Mouse (Mus musculus) embryonic facial prominence, embryonic 13.5 days (tissue): ENCODE measurements around the gene Bcl11b. TPM values are rescaled to one million over a fixed set of nuclear protein-coding genes. Genes with fewer than 3 reads are reported as not detected.

ENCODE experiments used
- ATAC-seq: fragments of 200-750 bp; cut with Nextera tagmentation; 2 replicates; pipeline ENCODE4 v1.8.0; 2017; ENCODE audit warnings: low read depth; ENCODE audit not compliant: insufficient number of reproducible peaks, insufficient read depth, low FRiP score, low TSS enrichment
- H3K27ac ChIP-seq: fragments of 300-500 bp; sonication (generic); 2 replicates; pipeline ENCODE4 v1.5.1; 2015; ENCODE audit warnings: moderate library complexity, mild to moderate bottlenecking, inconsistent platforms
- H3K27me3 ChIP-seq: fragments of 300-500 bp; sonication (generic); 2 replicates; pipeline ENCODE4 v1.6.1; 2015; ENCODE audit warnings: mild to moderate bottlenecking, inconsistent platforms
- H3K36me3 ChIP-seq: fragments of 300-500 bp; sonication (generic); 2 replicates; pipeline ENCODE4 v1.6.1; 2015; ENCODE audit warnings: mild to moderate bottlenecking, inconsistent platforms
- H3K4me1 ChIP-seq: fragments of 300-500 bp; sonication (generic); 2 replicates; pipeline ENCODE4 v1.6.1; 2015; ENCODE audit warnings: inconsistent platforms
- H3K4me2 ChIP-seq: fragments of 300-500 bp; sonication (generic); 2 replicates; pipeline ENCODE4 v1.6.1; 2015; ENCODE audit warnings: moderate library complexity, mild to moderate bottlenecking, inconsistent platforms
- H3K4me3 ChIP-seq: fragments of 300-500 bp; sonication (generic); 2 replicates; pipeline ENCODE4 v1.5.1; 2015; ENCODE audit warnings: mild to moderate bottlenecking, inconsistent platforms
- H3K9ac ChIP-seq: fragments of 300-500 bp; sonication (generic); 2 replicates; pipeline ENCODE4 v1.6.1; 2015; ENCODE audit warnings: mild to moderate bottlenecking, inconsistent platforms
- H3K9me3 ChIP-seq: fragments of 300-500 bp; sonication (generic); 2 replicates; pipeline ENCODE4 v1.6.1; 2016; ENCODE audit warnings: inconsistent platforms
- WGBS: fragments of 180-500 bp; shearing (Covaris S2); methylation state at CpG from one replicate; pipeline ENCODE4 v1.1.7; 2015; ENCODE audit warnings: mixed read lengths; 5-methylcytosine and 5-hydroxymethylcytosine counted together
- polyA plus RNA-seq: library from polyadenylated mRNA; unstranded; fragments of >200 nt; fragmentation: Nextera tagmentation; extraction: Ambion mirVana; gene quantifications from 2 replicates; pipeline ENCODE4 v1.2.1, GENCODE M21; 2015

Bcl11b gene
- polyA plus RNA-seq, 1 experiment from 2014 or later = 40.6 TPM

- Histone ChIP-seq H3K9ac (peak overlapping the region; percentile 100), H3K4me1 (peaks cover 33% of the 10 kb centered on the region), H3K4me2 (peak overlapping the region; percentile 93), H3K4me3 (peak overlapping the region; percentile 97), H3K27me3 (no peaks in the 10 kb centered on the region), H3K27ac (peak overlapping the region; percentile 64; the same call in 1 of the 2 replicates), H3K36me3 (no peaks in the 10 kb centered on the region), H3K9me3 (no peaks in the 10 kb centered on the region)
- ATAC-seq = 0 out of 2 replicates have a peak, but pooled peaks have one; percentile 57
- WGBS = under 1% methylated on average over 55 of the region's 56 CpGs
Measured at GRCm38 (mm10) chr12:108005816-108006626, 2.6 kb upstream of the Bcl11b start.

DNA sequence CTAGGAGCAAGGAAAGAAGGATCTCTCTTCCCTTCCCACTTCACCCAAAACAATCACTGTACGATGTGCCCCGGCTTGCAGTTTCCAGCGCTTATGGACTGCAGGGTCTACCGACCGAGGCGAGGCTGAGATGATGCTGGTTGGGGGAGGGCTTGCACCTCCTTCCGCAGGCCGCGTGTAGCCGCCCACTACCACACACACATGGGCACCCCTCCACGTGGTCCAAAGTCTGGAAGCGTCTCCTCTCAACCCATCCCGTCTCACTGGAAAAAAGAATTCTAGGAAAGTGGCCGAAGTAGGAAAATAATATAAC lies 2.0 kb upstream of the Bcl11b start:
- Histone ChIP-seq H3K9me3 (no peaks in the 10 kb centered on the region), H3K9ac (peak overlapping the region; percentile 100), H3K4me1 (peaks cover 39% of the 10 kb centered on the region), H3K4me2 (peak overlapping the region; percentile 93), H3K27me3 (no peaks in the 10 kb centered on the region), H3K4me3 (peak overlapping the region; percentile 97), H3K36me3 (no peaks in the 10 kb centered on the region), H3K27ac (peak overlapping the region; percentile 100)
- 3% methylated on average over 14 of the region's 14 CpGs for WGBS
- ATAC-seq = no peak

DNA sequence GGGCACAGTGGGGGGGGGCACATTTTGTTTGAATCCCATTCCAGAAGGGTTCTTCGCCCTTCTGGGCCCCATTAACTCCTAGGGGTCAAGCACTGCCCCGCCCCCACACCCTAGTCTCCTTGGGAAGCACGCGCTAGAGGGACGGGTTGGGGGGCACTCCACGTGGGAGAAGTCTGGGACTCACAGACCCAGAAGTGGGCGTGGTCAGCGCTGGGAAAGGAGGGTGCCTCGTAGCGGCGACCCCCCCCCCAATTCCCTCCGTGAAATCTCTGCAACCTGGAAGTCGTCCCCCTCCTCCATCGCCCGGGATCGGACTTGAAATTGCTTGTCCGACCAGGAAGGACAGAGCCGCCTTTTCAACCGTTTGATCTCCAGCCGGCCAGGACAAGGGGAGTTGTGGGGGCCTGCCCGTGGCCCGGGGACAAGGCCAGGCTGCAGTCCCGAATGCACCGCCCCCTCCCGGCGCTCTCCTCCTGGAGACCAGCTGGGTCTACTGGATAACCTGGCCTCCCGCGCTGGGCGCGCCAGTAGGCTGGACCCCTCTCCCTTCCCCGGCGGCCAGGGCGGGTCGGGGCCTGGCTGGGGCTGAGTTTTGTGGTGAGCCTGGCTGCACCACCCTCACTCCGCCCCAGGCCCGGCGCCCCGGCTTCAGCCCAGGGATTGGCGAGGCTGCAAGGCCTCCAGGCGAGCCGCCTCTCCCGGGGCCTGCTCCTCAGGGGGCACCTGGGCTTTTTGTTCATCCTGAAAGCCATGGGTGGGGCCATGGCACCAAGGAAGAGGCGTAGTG lies 1.5 kb upstream of the Bcl11b start:
- Histone ChIP-seq H3K36me3 (no peaks in the 10 kb centered on the region), H3K4me3 (peak overlapping the region; percentile 97), H3K4me1 (peaks cover 45% of the 10 kb centered on the region), H3K4me2 (peak overlapping the region; percentile 93), H3K27ac (peak overlapping the region; percentile 100), H3K9ac (peak overlapping the region; percentile 100), H3K9me3 (no peaks in the 10 kb centered on the region), H3K27me3 (no peaks in the 10 kb centered on the region)
- WGBS = under 1% methylated on average over 43 of the region's 43 CpGs
- ATAC-seq = no peak

DNA sequence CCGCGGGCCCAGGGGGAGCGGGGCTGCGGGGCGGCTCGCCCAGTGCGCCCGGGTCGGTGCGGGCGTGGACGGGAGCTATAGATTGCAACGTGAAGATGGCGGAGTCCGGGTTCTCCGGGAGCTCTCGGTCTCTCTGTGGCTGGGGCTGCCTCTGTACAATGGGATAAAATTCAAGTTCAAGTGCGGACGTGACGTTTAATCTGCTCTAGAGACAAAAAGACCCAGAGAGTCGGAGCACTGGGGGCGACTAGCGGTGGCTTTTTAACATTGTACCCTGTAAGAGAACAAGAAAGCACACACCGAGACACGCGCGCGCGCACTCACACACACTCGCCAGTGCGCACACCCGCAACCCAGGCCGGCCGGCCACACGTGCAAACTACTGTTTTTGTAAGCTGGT lies 526 bp upstream of the Bcl11b start:
- Histone ChIP-seq H3K4me2 (peak overlapping the region; percentile 93), H3K9me3 (no peaks in the 10 kb centered on the region), H3K4me3 (peak overlapping the region; percentile 97), H3K27ac (peak overlapping the region; percentile 100), H3K27me3 (no peaks in the 10 kb centered on the region), H3K9ac (peak overlapping the region; percentile 100), H3K36me3 (no peaks in the 10 kb centered on the region), H3K4me1 (peaks cover 44% of the 10 kb centered on the region)
- ATAC-seq = peak; percentile 79
- under 1% methylated on average over 35 of the region's 35 CpGs for WGBS

DNA sequence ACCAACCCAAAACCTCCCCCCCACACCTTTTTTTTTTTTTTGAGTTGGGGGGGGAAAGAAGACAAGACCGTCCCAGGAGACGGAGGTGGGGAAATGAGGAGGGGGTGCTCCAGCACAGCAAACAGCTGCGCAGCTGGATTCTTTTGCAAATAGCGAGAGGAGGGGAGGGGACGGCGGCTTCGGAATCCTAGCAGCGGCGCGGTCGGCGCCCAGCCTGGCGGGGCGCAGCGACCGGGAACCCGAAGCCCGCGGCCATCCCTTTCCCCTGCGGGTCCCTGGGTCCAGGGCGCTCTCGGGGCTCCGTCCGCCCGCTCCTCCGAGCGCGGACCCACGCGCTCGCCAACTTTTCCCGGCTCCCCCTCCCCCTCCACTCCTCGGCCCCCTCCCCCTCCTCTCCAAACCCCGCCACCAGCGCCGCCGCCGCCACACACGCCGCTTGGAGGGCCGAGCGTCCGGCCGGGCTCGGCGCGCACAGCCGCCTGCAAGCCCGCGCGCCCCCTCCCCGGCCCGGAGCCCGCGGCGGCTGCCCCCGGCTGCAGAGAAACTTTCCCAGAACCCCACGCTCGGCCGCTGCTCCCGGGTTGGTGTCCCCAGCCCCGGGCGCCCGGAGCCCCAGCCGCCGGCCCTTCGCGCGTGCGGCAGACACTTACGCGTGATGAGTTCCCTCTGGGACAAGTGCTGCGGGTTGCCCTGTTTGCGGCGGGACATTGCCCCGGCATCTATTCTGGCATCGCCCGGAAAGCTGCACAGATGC lies 789 bp downstream of the Bcl11b start:
- H3K4me2 ChIP-seq = peak overlapping the region; percentile 93
- no peak for ATAC-seq
- WGBS = under 1% methylated on average over 58 of the region's 78 CpGs

DNA sequence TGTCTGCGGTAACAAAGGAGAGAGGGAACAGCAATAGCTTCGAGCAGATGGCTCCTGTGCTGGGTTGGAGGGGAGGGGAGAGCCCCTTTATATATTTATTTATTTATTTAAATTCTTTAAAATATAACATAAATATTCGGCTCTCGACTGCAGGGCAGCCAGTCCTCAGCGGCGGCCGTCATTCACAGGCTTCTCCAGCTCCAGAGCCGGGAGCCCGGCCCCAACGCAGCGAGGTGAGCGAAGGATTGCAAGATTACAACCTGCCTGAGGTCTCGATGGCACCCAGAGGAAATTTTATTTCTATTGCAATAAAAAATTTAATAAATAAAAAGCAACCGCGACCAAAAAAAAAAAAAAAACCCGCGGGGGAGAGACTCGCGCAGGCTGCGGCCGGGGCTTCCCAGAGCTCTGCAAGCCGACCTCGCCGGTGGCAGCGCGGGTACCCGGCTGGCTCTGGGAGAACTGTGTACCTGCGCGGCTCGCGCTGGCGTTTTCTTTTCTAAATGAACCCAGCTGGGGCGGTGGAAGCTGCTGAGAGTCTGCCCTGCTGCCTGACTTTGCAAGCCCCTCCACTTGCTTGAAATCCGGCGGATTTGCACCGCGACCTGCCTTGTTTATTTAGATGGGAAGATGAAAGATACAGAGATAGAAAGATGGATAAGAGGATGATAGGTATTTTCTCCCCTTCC lies 1.6 kb downstream of the Bcl11b start:
- ATAC-seq = no peak
- H3K4me2 ChIP-seq = peak overlapping the region; percentile 93
- no peaks in the 10 kb centered on the region for H3K27me3 ChIP-seq
- H3K4me3 ChIP-seq = peak overlapping the region; percentile 97
- WGBS = under 1% methylated on average over 37 of the region's 37 CpGs
- H3K36me3 ChIP-seq = no peaks in the 10 kb centered on the region
- peak overlapping the region; percentile 100 for H3K27ac ChIP-seq
- peaks cover 63% of the 10 kb centered on the region for H3K4me1 ChIP-seq
- H3K9me3 ChIP-seq = no peaks in the 10 kb centered on the region
- peak overlapping the region; percentile 100 for H3K9ac ChIP-seq

More for the DNA sequence above, 789 bp downstream of the Bcl11b start:
- Histone ChIP-seq H3K36me3 (no peaks in the 10 kb centered on the region), H3K9me3 (no peaks in the 10 kb centered on the region), H3K9ac (peak overlapping the region; percentile 100), H3K4me3 (peak overlapping the region; percentile 97), H3K27me3 (no peaks in the 10 kb centered on the region), H3K4me1 (peaks cover 55% of the 10 kb centered on the region), H3K27ac (peak overlapping the region; percentile 100)

- H3K9me3 ChIP-seq = no peaks in the 10 kb centered on the region
- H3K9ac ChIP-seq = peak overlapping the region; percentile 100
- no peak for ATAC-seq
- H3K27me3 ChIP-seq = no peaks in the 10 kb centered on the region
- 13% methylated on average over 2 of the region's 2 CpGs for WGBS
- H3K27ac ChIP-seq = peak overlapping the region; percentile 100
- peak overlapping the region; percentile 93 for H3K4me2 ChIP-seq
- peak overlapping the region; percentile 97 for H3K4me3 ChIP-seq
- peaks cover 63% of the 10 kb centered on the region for H3K4me1 ChIP-seq
- no peaks in the 10 kb centered on the region for H3K36me3 ChIP-seq
Measured at GRCm38 (mm10) chr12:108000715-108001080, 2.7 kb downstream of the Bcl11b start.

- H3K27ac ChIP-seq = peak overlapping the region; percentile 100
- no peak for ATAC-seq
- peak overlapping the region; percentile 100 for H3K9ac ChIP-seq
- peak overlapping the region; percentile 93 for H3K4me2 ChIP-seq
- no peaks in the 10 kb centered on the region for H3K36me3 ChIP-seq
- H3K27me3 ChIP-seq = no peaks in the 10 kb centered on the region
- peaks cover 64% of the 10 kb centered on the region for H3K4me1 ChIP-seq
- peak overlapping the region; percentile 97 for H3K4me3 ChIP-seq
- 36% methylated on average over 15 of the region's 15 CpGs for WGBS
- no peaks in the 10 kb centered on the region for H3K9me3 ChIP-seq
Measured at GRCm38 (mm10) chr12:107999751-108000714, 3.4 kb downstream of the Bcl11b start.

- H3K4me3 ChIP-seq = peak overlapping the region; percentile 97
- peaks cover 68% of the 10 kb centered on the region for H3K4me1 ChIP-seq
- H3K9ac ChIP-seq = peak overlapping the region; percentile 100
- H3K4me2 ChIP-seq = peak overlapping the region; percentile 93
- no peak for ATAC-seq
- no peaks in the 10 kb centered on the region for H3K9me3 ChIP-seq
- no peaks in the 10 kb centered on the region for H3K36me3 ChIP-seq
- WGBS = under 1% methylated on average over 20 of the region's 20 CpGs
- H3K27me3 ChIP-seq = no peaks in the 10 kb centered on the region
- peak overlapping the region; percentile 66 for H3K27ac ChIP-seq
Measured at GRCm38 (mm10) chr12:107998746-107999145, 4.7 kb downstream of the Bcl11b start.

DNA sequence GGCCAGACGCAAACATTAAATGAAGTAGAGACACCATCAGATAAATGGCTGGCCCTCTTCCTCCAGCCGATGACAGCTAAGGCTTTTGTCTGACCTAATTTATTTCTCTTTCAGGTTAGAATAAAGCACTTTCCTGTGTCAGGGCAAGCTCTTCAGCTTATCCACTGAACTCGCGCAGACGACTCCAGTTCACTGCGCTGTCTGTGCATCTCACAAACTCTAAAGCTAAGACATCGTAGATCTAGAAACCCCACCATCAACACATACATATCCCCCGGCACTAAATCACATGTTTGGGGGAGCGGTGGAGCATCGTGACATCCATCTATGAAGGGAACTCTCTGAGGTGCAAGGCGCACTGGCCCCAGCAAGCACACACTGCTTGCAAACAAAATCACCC lies 5.5 kb downstream of the Bcl11b start:
- peak overlapping the region; percentile 97 for H3K4me3 ChIP-seq
- H3K9me3 ChIP-seq = no peaks in the 10 kb centered on the region
- peaks cover 77% of the 10 kb centered on the region for H3K4me1 ChIP-seq
- H3K27ac ChIP-seq = 0 out of 2 replicates have a peak overlapping the region, but pooled peaks have one; percentile 16
- no peaks in the 10 kb centered on the region for H3K36me3 ChIP-seq
- WGBS = 54% methylated on average over 11 of the region's 11 CpGs
- peak overlapping the region; percentile 93 for H3K4me2 ChIP-seq
- H3K9ac ChIP-seq = peak overlapping the region; percentile 62
- ATAC-seq = no peak
- H3K27me3 ChIP-seq = no peaks in the 10 kb centered on the region
